Mouse (Mus musculus) intestine, embryonic 14.5 days (tissue): ENCODE data around the gene Gstm3. TPM values are rescaled to one million over a fixed set of nuclear protein-coding genes. Genes with fewer than 3 reads are reported as not detected.

Source experiments
- ATAC-seq: fragments of 200-750 bp; cut with Nextera tagmentation; replicated peaks from 2 replicates; pipeline ENCODE4 v1.8.0; 2017; ENCODE audit warnings: low read depth, moderate number of reproducible peaks, moderate TSS enrichment, moderate library complexity; ENCODE audit not compliant: low FRiP score, low TSS enrichment
- DNase-seq: peaks from one replicate; pipeline ENCODE4 v3.0.0-alpha.2; 2018; ENCODE audit warnings: low spot score
- H3K27ac ChIP-seq: fragments of 300-500 bp; sonication (generic); 2 replicates; pipeline ENCODE4 v1.5.1; 2014; ENCODE audit warnings: low read depth, mild to moderate bottlenecking, control low read depth
- H3K27me3 ChIP-seq: fragments of 300-500 bp; sonication (generic); replicated peaks from 2 replicates; pipeline ENCODE4 v1.6.1; 2014; ENCODE audit warnings: low read length, control low read depth; ENCODE audit not compliant: control insufficient read depth, insufficient read depth
- H3K36me3 ChIP-seq: fragments of 300-500 bp; sonication (generic); 2 replicates; pipeline ENCODE4 v1.6.1; 2014; ENCODE audit warnings: low read length, control low read depth; ENCODE audit not compliant: control insufficient read depth, insufficient read depth
- H3K4me1 ChIP-seq: fragments of 300-500 bp; sonication (generic); replicated peaks from 2 replicates; pipeline ENCODE4 v1.6.1; 2014; ENCODE audit warnings: low read length, control low read depth, mixed read lengths; ENCODE audit not compliant: control insufficient read depth, insufficient read depth
- H3K4me2 ChIP-seq: fragments of 300-500 bp; sonication (generic); 2 replicates; pipeline ENCODE4 v1.6.1; 2014; ENCODE audit warnings: low read length
- H3K4me3 ChIP-seq: fragments of 300-500 bp; sonication (generic); 2 replicates; pipeline ENCODE4 v1.5.1; 2014; ENCODE audit warnings: low read depth, low read length, control low read depth, mixed read lengths
- H3K9ac ChIP-seq: fragments of 300-500 bp; sonication (generic); 2 replicates; pipeline ENCODE4 v1.6.1; 2014; ENCODE audit warnings: mild to moderate bottlenecking, low read length
- H3K9me3 ChIP-seq: fragments of 300-500 bp; sonication (generic); 2 replicates; pipeline ENCODE4 v1.6.1; 2016; ENCODE audit warnings: low read length, control low read depth; ENCODE audit not compliant: control insufficient read depth
- WGBS: fragments of 180-500 bp; shearing (Covaris S2); extraction: QIAGEN DNeasy Blood & Tissue Kit; methylation state at CpG from one replicate; pipeline ENCODE4 v1.1.7; 2014; 5-methylcytosine and 5-hydroxymethylcytosine counted together
- polyA plus RNA-seq: library from polyadenylated mRNA; unstranded; fragments of >200 nt; fragmentation: Nextera tagmentation; extraction: Ambion mirVana; gene quantifications from 2 replicates; pipeline ENCODE4 v1.2.1, GENCODE M21; 2014

Gene Gstm3
- polyA plus RNA-seq, 1 experiment from 2014 or later, result 41.6 TPM

DNA sequence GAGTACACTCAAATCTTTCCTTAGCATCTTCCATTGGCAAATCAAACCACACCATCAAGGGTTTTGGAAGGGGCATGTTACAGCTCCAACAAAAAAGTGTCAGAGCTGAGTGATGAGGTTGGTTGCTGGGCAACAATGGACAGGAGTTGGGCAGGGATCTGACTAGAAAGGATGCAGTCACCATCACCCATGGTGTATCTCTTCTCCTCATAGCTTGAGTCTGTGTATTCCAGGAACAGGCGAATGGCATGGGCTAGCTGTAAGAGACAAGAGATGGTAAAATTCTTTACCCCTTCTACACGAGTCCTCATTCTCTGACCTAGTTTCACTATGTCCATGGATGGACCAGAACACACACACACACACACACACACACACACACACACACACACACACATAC, 37.9 kb downstream of the Gstm3 start:
- 81% methylated on average over 2 of the region's 2 CpGs for WGBS
- Histone ChIP-seq H3K4me1 (no peaks in the 10 kb centered on the region), H3K4me2 (peak overlapping the region; percentile 56), H3K4me3 (peak overlapping the region; percentile 32), H3K27ac (no peak overlapping the region; the same call in 1 of the 2 replicates), H3K36me3 (no peaks in the 10 kb centered on the region), H3K9ac (no peak overlapping the region), H3K9me3 (no peaks in the 10 kb centered on the region), H3K27me3 (no peaks in the 10 kb centered on the region)
- ATAC-seq (no peak; the same call in 1 of the 2 replicates), DNase-seq (no peak)

- Histone ChIP-seq H3K27me3 (no peaks in the 10 kb centered on the region), H3K4me2 (no peak overlapping the region), H3K9ac (no peak overlapping the region), H3K36me3 (no peaks in the 10 kb centered on the region), H3K4me3 (no peak overlapping the region), H3K9me3 (no peaks in the 10 kb centered on the region), H3K4me1 (no peaks in the 10 kb centered on the region), H3K27ac (no peak overlapping the region)
- WGBS, result 68% methylated on average over 4 of the region's 4 CpGs
- DNase-seq (no peak), ATAC-seq (no peak)
Observed at GRCm38 (mm10) chr3:107929731-107930130, 39.4 kb downstream of the Gstm3 start.

GRCm38 (mm10) chr3:107929243-107929642, 39.8 kb downstream of the Gstm3 start:
- ATAC-seq (no peak), DNase-seq (no peak)
- Histone ChIP-seq H3K9me3 (no peaks in the 10 kb centered on the region), H3K4me1 (no peaks in the 10 kb centered on the region), H3K4me3 (no peak overlapping the region), H3K9ac (no peak overlapping the region), H3K4me2 (no peak overlapping the region), H3K27ac (no peak overlapping the region), H3K36me3 (no peaks in the 10 kb centered on the region), H3K27me3 (no peaks in the 10 kb centered on the region)
- WGBS, result 84% methylated on average over 4 of the region's 4 CpGs

DNA sequence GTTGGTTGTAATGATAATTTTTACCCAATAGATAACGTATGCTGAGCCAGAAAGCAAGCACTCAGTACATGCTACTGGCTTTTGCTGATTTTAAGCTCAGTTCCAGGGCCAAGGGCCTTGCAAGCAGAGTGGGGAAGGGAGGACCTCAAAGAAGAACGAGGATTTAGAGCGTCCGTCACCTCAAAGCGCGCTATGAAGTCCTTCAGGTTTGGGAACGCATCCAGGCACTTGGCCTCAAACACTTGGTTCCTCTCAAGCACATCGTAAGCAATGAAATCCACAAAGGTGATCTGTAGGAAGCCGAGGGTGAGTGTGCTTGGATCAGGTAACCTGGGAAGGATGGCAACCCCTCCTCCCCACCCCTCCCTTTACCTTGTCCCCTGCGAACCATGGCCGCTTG, 40.4 kb downstream of the Gstm3 start:
- Histone ChIP-seq H3K4me3 (no peak overlapping the region), H3K4me1 (no peaks in the 10 kb centered on the region), H3K27ac (no peak overlapping the region), H3K9me3 (no peaks in the 10 kb centered on the region), H3K9ac (no peak overlapping the region), H3K36me3 (no peaks in the 10 kb centered on the region), H3K27me3 (no peaks in the 10 kb centered on the region), H3K4me2 (no peak overlapping the region)
- DNase-seq (no peak), ATAC-seq (no peak)
- 81% methylated on average over 11 of the region's 11 CpGs for WGBS

GRCm38 (mm10) chr3:107927841-107928240, 41.2 kb downstream of the Gstm3 start:
- no peak overlapping the region for H3K9ac ChIP-seq
- H3K4me1 ChIP-seq, result no peaks in the 10 kb centered on the region
- H3K27ac ChIP-seq, result no peak overlapping the region
- no peaks in the 10 kb centered on the region for H3K27me3 ChIP-seq
- H3K4me3 ChIP-seq, result no peak overlapping the region
- ATAC-seq (no peak), DNase-seq (no peak)
- no peaks in the 10 kb centered on the region for H3K36me3 ChIP-seq
- H3K9me3 ChIP-seq, result no peaks in the 10 kb centered on the region
- H3K4me2 ChIP-seq, result no peak overlapping the region
- WGBS, result 90% methylated on average over 3 of the region's 3 CpGs

DNA sequence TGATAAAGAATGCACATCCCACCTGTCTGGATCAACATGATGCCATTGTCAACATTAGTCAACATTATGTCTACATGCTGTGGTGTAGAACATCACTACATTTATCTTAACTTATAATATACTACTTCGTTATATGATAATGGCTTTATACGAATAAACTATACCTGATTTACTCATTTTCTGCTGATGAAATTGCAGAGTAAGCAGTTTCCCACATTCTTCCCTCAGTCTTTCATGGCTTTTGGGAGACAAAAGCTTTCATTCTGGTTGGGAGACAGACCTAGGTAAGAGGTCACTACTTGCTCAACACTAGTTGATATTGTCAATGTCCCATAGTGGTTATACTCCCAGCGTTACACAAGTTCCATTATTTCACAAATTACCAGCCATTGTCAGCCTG, 43.7 kb downstream of the Gstm3 start:
- no peak for ATAC-seq
- no peak overlapping the region for H3K27ac ChIP-seq
- no peak overlapping the region for H3K9ac ChIP-seq
- no peak overlapping the region for H3K4me3 ChIP-seq
- 88% methylated on average over 3 of the region's 3 CpGs for WGBS
- H3K4me2 ChIP-seq, result no peak overlapping the region
- H3K36me3 ChIP-seq, result no peaks in the 10 kb centered on the region
- H3K9me3 ChIP-seq, result no peaks in the 10 kb centered on the region
- H3K4me1 ChIP-seq, result no peaks in the 10 kb centered on the region
- H3K27me3 ChIP-seq, result no peaks in the 10 kb centered on the region
- DNase-seq, result no peak

DNA sequence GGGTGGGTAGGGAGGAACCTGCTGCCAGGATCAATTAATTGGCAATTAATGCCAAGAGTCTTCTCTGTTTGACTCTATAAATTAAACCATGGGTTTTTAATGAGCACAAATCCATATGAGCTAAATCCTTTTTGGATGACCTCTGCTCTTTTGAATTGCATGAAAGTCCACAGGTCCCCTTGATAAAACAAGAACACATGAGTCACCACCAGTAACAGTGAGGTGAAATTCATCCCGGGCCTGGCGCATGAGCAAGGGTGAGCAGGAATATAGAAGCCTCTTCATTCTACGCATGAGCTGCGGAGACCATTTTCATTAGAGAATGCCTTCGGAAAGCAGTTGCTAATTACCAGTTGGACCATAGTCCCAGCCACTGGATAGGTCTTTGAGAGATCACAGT, 48.7 kb downstream of the Gstm3 start:
- H3K4me2 ChIP-seq, result no peak overlapping the region
- H3K36me3 ChIP-seq, result no peaks in the 10 kb centered on the region
- H3K4me1 ChIP-seq, result no peaks in the 10 kb centered on the region
- H3K9ac ChIP-seq, result no peak overlapping the region
- no peak overlapping the region for H3K27ac ChIP-seq
- no peaks in the 10 kb centered on the region for H3K27me3 ChIP-seq
- WGBS, result 90% methylated on average over 5 of the region's 5 CpGs
- no peak overlapping the region for H3K4me3 ChIP-seq
- H3K9me3 ChIP-seq, result no peaks in the 10 kb centered on the region
- DNase-seq (no peak), ATAC-seq (no peak)

- peak; percentile 75 for DNase-seq
- ATAC-seq, result 0 out of 2 replicates have a peak, but pooled peaks have one; percentile 66
Observed at GRCm38 (mm10) chr3:107917783-107918408, 51.2 kb downstream of the Gstm3 start.

DNA sequence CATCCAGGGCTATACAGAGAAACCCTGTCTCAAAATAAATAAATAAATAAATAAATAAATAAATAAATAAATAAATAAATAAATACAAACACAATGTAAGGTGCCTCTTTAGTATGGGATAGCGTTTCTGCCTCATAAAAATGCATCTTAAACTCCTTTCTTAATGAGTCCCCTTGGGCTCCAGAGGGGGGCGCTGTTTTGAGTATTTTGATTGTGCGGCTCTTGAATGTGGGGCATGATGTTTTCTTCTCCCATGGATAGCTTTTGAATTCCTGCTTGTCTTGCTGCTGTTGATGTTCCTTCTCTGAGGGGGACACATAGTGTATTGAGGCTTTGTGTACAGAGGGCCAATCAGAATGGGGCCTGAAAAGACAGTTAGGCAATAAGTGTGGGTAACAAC, 52.0 kb downstream of the Gstm3 start:
- Histone ChIP-seq H3K4me3 (no peak overlapping the region), H3K9ac (no peak overlapping the region), H3K9me3 (no peaks in the 10 kb centered on the region), H3K4me2 (no peak overlapping the region), H3K27ac (no peak overlapping the region), H3K27me3 (no peaks in the 10 kb centered on the region), H3K36me3 (no peaks in the 10 kb centered on the region), H3K4me1 (no peaks in the 10 kb centered on the region)
- DNase-seq (no peak), ATAC-seq (no peak)
- 80% methylated on average over 3 of the region's 3 CpGs for WGBS

More at GRCm38 (mm10) chr3:107917783-107918408, 51.2 kb downstream of the Gstm3 start:
- no peak overlapping the region for H3K27ac ChIP-seq
- no peak overlapping the region for H3K9ac ChIP-seq
- no peaks in the 10 kb centered on the region for H3K27me3 ChIP-seq
- H3K9me3 ChIP-seq, result no peaks in the 10 kb centered on the region
- H3K4me2 ChIP-seq, result no peak overlapping the region
- H3K4me3 ChIP-seq, result no peak overlapping the region
- 64% methylated on average over 7 of the region's 7 CpGs for whole genome bisulfite sequencing
- no peaks in the 10 kb centered on the region for H3K4me1 ChIP-seq
- H3K36me3 ChIP-seq, result no peaks in the 10 kb centered on the region
